Mouse (Mus musculus): ENCODE data around the gene Ubn2.
"Not testable (repeated sequence)": the region's sequence is repeated elsewhere in the genome, so short reads cannot be mapped to it uniquely, and the experiment has no call there.

Gene Ubn2

GRCm38 (mm10) chr6:38533428-38534405 is 100.0 kb downstream of the Ubn2 start, which contains the start of gene Fmc1:
TSS of gene Fmc1 (plus strand) at chr6:38533502.
- peak; percentile 96 to 98 for DNase-seq (ENCODE audit: low spot score in 2 of 2)

DNA sequence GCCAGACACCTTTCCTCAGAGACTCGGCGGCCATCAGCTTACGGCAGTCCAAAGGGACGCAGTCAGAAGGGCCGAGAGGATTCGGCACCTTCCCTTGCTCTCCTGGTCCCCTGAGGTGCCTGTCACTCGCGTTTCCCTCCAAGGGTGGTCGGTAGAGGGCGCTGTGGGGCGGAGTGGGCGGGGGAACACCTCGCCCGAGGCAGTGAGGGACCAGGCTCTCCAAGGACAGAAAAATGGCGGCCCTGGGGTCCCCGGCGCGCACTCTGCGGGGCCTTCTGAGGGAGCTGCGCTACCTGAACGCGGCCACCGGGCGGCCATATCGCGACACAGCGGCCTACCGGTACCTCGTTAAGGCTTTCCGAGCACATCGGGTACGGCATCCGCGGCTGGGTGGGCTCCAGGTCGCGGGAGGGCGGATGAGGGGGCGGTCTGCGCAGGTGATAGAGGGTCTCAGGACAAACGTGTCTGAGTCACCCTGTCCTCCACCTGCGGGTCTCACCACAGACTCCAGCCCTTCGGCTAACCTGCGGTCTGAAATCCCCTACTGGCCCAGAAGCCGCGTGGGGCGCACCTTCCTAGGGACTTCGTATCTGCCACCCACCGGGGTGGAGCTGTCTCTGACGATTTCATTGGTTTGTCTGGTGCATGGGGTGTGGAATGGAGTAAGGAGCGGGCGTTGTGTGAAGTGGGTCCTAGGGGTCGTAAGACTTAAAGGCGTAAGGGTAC is 101.1 kb downstream of the Ubn2 start:
- peak; percentile 97 to 100 for DNase-seq (ENCODE audit: low spot score in 2 of 2)

DNA sequence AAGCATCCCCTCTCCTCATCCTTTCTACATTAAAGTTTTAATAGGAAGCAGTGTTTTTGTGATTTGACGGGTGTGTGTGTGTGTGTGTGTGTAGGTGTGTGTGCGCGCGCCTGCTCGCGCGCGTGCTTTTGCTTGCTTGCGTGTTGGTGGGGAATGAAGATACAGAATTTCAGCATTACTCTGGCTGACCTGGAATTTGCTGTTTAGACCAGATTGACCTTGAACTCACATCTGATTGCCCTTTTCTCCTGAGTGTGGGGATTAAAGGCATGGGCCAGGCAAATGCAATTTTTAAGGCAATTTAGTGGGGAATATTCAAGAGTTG is 101.6 kb downstream of the Ubn2 start:
- no peak for DNase-seq (ENCODE audit: low spot score in 2 of 2)

- no peak for DNase-seq (ENCODE audit: low spot score in 2 of 2)
Measured at GRCm38 (mm10) chr6:38535788-38536187, 102.0 kb downstream of the Ubn2 start.

DNA sequence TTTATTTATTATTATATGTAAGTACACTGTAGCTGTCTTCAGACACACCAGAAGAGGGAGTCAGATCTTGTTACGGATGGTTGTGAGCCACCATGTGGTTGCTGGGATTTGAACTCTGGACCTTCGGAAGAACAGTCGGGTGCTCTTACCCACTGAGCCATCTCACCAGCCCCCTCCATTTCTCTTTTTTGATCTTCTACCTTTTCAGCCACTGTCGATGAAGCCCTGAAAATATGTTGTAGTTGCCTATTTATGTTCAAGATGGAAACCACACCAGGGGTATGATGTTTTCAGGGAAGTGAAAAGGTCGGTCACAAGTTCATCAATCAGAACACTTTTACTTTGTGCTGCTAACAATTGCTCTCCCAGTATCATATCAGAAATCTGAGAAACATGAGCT is 110.4 kb downstream of the Ubn2 start:
- DNase-seq (ENCODE audit: low spot score in 2 of 2): not testable (repeated sequence)

DNA sequence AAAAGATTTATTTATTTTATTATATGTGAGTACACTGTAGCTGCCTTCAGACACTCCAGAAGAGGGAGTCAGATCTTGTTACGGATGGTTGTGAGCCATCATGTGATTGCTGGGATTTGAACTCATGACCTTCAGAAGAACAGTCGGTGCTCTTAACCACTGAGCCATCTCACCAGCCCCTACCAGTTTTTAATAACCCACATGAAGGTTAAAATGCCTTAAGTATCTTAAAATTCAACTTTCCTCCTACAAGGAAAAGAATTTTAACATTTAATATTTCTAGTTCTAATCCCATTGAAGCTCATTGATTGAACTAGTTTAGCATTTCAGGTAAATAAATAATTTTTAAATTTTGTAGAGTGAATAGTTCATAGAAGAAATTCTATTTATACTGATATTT is 113.3 kb downstream of the Ubn2 start:
- DNase-seq (ENCODE audit: low spot score in 2 of 2): not testable (repeated sequence)

- DNase-seq (ENCODE audit: low spot score in 2 of 2): no peak
Measured at GRCm38 (mm10) chr6:38547707-38548106, 114.0 kb downstream of the Ubn2 start.

DNA sequence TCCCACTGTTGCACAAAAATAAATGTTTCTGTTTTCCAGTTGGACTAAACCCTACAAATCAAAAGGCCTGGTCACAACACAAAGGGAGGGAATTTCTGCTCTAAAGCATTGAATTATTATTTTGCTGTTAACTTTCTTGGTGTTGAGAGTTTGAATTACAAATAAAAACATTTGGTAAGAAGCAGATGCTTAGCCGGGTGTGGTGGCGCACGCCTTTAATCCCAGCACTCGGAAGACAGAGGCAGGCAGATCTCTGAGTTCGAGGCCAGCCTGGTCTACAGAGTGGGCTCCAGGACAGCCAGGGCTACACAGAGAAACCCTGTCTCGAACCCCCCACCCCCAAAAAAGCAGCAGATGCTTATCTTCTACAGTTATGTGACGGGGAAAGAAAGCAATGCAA is 114.8 kb downstream of the Ubn2 start:
- DNase-seq (ENCODE audit: low spot score in 2 of 2): not testable (repeated sequence)

- not testable (repeated sequence) for DNase-seq (ENCODE audit: low spot score in 2 of 2)
Measured at GRCm38 (mm10) chr6:38549840-38550239, 116.1 kb downstream of the Ubn2 start.

GRCm38 (mm10) chr6:38550250-38551061 is 116.7 kb downstream of the Ubn2 start:
- no peak for DNase-seq (ENCODE audit: low spot score in 2 of 2)

DNA sequence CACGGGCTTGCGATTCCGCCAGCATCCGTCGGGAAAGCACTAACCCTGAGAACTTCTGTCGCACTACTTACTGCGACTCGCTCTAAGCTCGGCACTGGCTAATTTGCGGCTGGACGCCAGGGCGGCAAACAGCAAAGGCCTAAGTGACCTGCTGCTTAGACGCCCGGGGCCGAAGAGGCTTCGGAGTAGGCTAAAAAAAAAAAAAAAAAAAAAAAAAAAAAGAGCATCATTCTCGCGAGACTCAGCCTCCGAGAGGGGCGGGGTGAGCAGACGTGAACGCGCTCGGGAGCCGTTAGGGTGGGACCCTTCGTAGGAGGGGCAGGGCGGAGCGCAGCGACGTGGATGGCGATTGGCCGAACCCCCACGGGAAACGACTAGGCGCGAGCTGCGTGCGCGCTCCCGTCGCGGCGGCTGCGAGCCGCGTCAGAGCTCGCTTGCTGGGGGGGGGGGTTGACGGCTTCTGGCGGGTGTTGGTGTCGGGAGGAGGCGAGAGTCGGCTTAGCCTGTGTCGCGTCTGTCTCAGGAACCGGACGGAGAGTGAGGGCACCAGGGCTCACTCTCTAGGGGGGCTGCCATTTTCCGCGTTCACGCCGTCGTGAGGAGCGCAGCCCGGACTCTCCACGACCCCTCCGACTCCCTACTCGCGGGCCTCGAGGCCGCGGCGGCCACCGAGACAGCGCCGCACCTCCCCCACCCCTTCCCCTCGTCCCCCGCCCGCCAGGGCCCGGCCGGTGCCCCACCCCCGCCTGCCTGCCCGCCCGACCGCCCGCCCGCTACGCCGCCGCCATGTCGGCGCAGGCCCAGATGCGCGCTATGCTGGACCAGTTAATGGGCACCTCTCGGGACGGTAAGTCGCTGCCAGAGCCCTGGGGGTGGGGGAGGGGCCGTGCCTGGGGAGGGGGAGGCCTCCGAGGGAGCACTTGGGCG is 117.6 kb downstream of the Ubn2 start, which contains the start of gene Luc7l2:
Luc7l2 (plus strand) TSS at position 273 of the 927 bp plus-strand sequence.
- peak; percentile 95 to 97 for DNase-seq (ENCODE audit: low spot score in 2 of 2)

GRCm38 (mm10) chr6:38551989-38552635 is 118.4 kb downstream of the Ubn2 start:
- peak; percentile 96 to 98 for DNase-seq (ENCODE audit: low spot score in 2 of 2)

DNA sequence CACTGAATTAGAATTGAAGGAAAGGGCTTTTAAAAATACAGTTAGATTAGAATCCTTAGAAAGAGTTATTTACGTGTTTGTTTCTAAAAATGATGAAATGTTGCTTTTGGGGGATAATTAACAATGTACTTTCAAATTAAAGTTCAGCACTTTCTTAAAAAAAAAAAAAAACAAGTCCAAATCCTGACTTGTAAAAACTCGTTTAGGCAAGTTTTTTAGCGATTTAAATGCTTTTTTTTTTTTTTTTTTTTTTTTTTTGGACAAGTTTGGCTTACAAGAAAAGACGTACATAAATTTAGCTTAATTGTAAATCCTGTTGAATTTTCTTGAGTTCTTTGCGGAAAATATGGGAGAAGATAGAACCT is 118.9 kb downstream of the Ubn2 start:
- DNase-seq (ENCODE audit: low spot score in 2 of 2): no peak
